Mouse (Mus musculus) embryonic fibroblast, embryonic 13.5 days (primary cell): ENCODE measurements around the gene Arid3b. TPM values are rescaled to one million over a fixed set of nuclear protein-coding genes. Genes with fewer than 3 reads are reported as not detected.
"Not testable (repeated sequence)": the region's sequence is repeated elsewhere in the genome, so short reads cannot be mapped to it uniquely, and the experiment has no call there.

ENCODE experiments used
- H3K27ac ChIP-seq: 2 replicates; pipeline ENCODE4 v1.5.1; 2012; ENCODE audit warnings: low read length, control low read depth, inconsistent platforms; ENCODE audit not compliant: insufficient read depth
- H3K4me1 ChIP-seq: 2 replicates; pipeline ENCODE4 v1.6.1; 2011; ENCODE audit warnings: low read length; ENCODE audit not compliant: control insufficient read depth, insufficient read depth
- H3K4me3 ChIP-seq: 2 replicates; pipeline ENCODE4 v1.5.1; 2011; ENCODE audit warnings: mild to moderate bottlenecking, control low read depth, low read length; ENCODE audit not compliant: insufficient read depth
- CTCF ChIP-seq: IDR thresholded peaks from 2 replicates; pipeline ENCODE4 v1.5.1; 2011; ENCODE audit warnings: mild to moderate bottlenecking, control low read depth, low read length, moderate library complexity, borderline replicate concordance; ENCODE audit not compliant: insufficient read depth
- POLR2A ChIP-seq: IDR thresholded peaks from 2 replicates; pipeline ENCODE4 v1.6.1; 2011; ENCODE audit warnings: low read depth, mild to moderate bottlenecking, control low read depth, low read length, moderate library complexity
- polyA plus RNA-seq: library from polyadenylated mRNA; stranded (reverse); fragments of >200 nt; gene quantifications from 2 replicates; pipeline ENCODE4 v1.2.4, GENCODE M21; 2011; ENCODE audit warnings: low read depth; ENCODE audit not compliant: missing spikeins, insufficient read length

Gene Arid3b
- 4.2 and 4.5 TPM in 2 replicates for polyA plus RNA-seq

GRCm38 (mm10) chr9:57836581-57837170, at the start of gene Arid3b:
TSS of gene Arid3b (minus strand) at chr9:57836793.
- H3K27ac ChIP-seq, result no peak within 1 kb of the TSS
- TF ChIP-seq POLR2A (peak; percentile 58; the same call in 1 of the 2 replicates), CTCF (no peak)

DNA sequence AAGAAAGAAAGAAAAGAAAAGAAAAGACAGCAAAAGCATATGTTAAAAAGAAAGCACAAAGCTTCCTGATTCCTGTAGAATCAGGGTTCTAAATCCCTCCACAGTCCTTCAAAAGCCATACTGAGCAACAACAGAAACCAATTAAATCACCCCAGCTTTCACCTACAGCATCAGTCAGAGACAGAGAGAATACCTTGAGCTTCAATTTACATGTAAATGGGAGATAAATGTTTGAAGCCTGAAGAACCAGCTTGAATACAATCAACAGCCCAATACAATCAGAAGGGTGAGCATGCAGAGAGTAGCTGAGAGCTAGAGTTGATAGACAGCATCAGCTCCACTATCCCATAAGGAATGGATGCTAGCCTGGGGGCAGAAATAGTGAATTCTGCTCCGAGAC, 46.8 kb upstream of the Arid3b start:
- H3K4me1 ChIP-seq, result no peaks in the 10 kb centered on the region
- no peak for TF ChIP-seq CTCF
- no peak for TF ChIP-seq POLR2A
- H3K4me3 ChIP-seq, result no peak overlapping the region
- H3K27ac ChIP-seq, result no peak overlapping the region

More at GRCm38 (mm10) chr9:57836581-57837170, at the start of gene Arid3b:
- H3K4me1 ChIP-seq, result peaks cover 8% of the 10 kb centered on the region; the same call in 1 of the 2 replicates
- H3K4me3 ChIP-seq, result peak within 1 kb of the TSS; percentile 84

DNA sequence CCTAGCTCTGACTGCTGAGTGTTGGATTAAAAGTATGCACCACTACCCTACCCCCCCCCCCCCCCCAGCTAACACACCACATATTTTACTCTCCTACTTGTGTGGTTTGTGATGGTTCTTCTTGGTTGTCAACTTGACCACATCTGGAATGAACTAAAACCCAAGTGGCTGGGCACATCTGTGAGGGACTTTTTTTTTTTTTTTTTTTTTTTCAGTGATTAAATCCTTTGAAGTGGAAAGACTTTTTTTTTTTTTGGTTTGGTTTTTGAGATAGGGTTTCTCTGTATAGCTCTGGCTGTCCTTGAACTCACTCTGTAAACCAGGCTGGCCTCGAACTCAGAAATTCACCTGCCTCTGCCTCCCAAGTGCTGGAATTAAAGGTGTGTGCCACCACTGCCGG, 45.2 kb upstream of the Arid3b start:
- H3K4me3 ChIP-seq, H3K4me1 ChIP-seq: not testable (repeated sequence)

DNA sequence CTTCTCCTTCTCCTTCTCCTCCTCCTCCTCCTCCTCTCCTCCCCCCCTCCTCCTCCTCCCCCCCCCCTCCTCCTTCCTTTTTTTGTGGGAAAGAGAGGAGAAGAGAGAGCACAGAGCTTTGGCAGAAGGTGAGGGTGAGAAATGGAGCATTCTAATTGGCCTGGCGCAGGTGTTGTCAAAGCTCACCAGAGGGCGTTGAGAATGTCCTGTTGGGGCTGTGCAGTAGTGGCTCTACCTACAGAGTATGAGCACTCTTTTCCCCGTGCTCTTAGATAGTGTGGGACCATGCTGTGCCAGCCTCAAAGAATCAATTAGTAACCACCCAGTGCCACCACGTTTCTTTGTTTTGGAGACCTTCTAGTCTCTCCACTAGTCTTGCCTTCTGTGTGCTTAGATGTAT, 43.7 kb upstream of the Arid3b start:
- Histone ChIP-seq H3K4me3 (no peak overlapping the region), H3K4me1 (no peaks in the 10 kb centered on the region), H3K27ac (no peak overlapping the region)
- no peak for TF ChIP-seq POLR2A

More for the DNA sequence above, 45.2 kb upstream of the Arid3b start:
- not testable (repeated sequence) for H3K27ac ChIP-seq

- TF ChIP-seq POLR2A (no peak), CTCF (no peak)
- H3K4me3 ChIP-seq, result no peak overlapping the region
- H3K4me1 ChIP-seq, result no peaks in the 10 kb centered on the region
- no peak overlapping the region for H3K27ac ChIP-seq
Observed at GRCm38 (mm10) chr9:57879213-57879612, 42.6 kb upstream of the Arid3b start.

DNA sequence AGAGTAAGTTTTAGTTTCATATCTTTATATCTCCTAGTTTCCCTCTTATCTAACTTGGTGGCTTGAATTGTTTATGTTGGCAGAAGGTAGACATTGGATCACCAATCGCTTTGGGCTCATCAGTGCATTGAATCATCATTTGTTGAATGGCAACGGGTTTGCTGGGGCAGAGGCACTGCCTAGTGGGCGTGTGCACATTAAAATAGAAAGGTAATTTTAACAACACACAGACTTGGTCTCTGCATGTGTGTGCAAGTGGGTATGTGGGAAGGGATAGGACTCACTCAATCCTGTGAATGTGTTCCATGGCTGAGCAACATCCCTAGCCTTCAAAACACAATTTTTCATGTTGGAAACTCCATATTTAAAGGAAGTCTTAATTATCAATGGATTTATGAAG, 38.4 kb upstream of the Arid3b start:
- Histone ChIP-seq H3K4me3 (no peak overlapping the region), H3K27ac (no peak overlapping the region), H3K4me1 (no peaks in the 10 kb centered on the region)
- TF ChIP-seq POLR2A, result no peak
- no peak for TF ChIP-seq CTCF

- H3K4me3 ChIP-seq, result no peak overlapping the region
- TF ChIP-seq POLR2A (no peak), CTCF (no peak)
- no peak overlapping the region for H3K27ac ChIP-seq
- no peaks in the 10 kb centered on the region for H3K4me1 ChIP-seq
Observed at GRCm38 (mm10) chr9:57874134-57874533, 37.5 kb upstream of the Arid3b start.

DNA sequence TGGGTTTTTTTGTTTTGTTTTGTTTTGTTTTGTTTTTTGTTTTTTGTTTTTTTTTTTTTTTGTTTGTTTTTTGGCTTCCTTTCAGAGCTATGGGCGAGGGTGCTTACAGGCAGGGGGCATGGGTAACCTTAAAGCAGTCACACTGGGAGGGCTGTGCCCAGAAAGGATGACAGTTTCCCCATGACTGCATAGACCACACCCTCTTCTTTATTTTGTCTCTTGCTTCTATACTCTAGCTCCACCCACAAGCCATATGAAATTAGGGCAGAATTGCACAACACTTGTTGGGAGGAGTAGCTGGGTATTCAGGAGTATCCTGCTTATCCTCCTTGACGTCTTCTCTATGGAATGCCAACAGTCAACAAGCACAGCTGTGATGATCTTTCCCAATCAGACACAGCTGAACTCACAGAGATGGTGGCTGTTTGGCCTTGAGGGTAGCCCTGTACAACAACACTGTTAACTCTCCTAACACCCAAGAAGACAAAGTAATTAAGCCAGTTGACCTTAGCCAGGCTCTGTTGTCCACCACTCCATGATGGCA, 33.8 kb upstream of the Arid3b start:
- no peak overlapping the region for H3K27ac ChIP-seq
- no peak overlapping the region for H3K4me3 ChIP-seq
- TF ChIP-seq CTCF, result no peak
- no peak for TF ChIP-seq POLR2A
- H3K4me1 ChIP-seq, result no peaks in the 10 kb centered on the region; the same call in 1 of the 2 replicates

- Histone ChIP-seq H3K4me3 (no peak overlapping the region), H3K4me1 (peaks cover 3% of the 10 kb centered on the region; the same call in 1 of the 2 replicates), H3K27ac (no peak overlapping the region)
- TF ChIP-seq CTCF, result no peak
- no peak for TF ChIP-seq POLR2A
Observed at GRCm38 (mm10) chr9:57868767-57869166, 32.2 kb upstream of the Arid3b start.

DNA sequence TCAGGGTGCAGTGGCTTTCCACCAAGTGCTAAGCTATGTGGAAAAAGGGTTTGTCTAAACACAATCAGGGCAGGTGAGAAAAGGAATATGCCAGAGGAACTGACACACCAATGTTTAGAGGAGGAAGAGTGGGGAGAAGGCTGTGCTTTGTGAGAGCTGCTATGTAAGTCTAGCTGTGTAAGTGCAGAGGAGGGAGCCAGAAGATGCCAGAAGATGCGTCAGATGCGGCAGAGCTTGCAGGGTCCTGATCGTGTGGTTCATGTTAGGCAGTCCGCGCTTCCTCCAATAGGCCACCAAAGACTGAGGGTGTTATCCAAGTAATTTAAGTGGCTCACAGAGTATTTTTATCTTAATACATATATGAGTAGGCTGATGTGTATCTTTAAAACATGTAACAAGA, 31.3 kb upstream of the Arid3b start:
- Histone ChIP-seq H3K4me1 (peaks cover 3% of the 10 kb centered on the region; the same call in 1 of the 2 replicates), H3K27ac (no peak overlapping the region), H3K4me3 (no peak overlapping the region)
- no peak for TF ChIP-seq CTCF
- TF ChIP-seq POLR2A, result no peak
